Mouse (Mus musculus): ENCODE results near the gene Desi2.
"Not testable (repeated sequence)": the region's sequence is repeated elsewhere in the genome, so short reads cannot be mapped to it uniquely, and the experiment has no call there.

Gene Desi2

GRCm38 (mm10) chr1:178265381-178265780, 78.2 kb downstream of the Desi2 start:
- not testable (repeated sequence) for DNase-seq (ENCODE audit: low spot score)

DNA sequence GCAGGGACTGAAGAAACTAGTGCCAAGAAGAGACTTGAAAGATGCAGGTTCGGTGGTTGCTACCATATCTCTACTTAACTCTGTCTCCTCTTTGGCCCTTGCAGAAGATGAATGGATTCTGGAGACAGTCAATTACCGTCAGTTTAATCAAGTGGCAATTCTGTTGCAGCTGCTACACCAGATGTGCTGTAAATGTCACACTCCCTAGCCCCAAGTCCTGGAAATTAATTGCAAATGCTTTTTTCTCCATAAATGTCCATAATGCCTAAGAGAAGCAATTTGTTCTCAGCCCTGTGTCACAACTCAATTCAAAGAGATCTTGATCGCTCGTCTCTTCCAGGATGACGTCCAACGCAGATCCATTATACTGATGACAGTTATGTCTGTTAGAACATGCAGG, 83.4 kb downstream of the Desi2 start:
- DNase-seq (ENCODE audit: low spot score): no peak

DNA sequence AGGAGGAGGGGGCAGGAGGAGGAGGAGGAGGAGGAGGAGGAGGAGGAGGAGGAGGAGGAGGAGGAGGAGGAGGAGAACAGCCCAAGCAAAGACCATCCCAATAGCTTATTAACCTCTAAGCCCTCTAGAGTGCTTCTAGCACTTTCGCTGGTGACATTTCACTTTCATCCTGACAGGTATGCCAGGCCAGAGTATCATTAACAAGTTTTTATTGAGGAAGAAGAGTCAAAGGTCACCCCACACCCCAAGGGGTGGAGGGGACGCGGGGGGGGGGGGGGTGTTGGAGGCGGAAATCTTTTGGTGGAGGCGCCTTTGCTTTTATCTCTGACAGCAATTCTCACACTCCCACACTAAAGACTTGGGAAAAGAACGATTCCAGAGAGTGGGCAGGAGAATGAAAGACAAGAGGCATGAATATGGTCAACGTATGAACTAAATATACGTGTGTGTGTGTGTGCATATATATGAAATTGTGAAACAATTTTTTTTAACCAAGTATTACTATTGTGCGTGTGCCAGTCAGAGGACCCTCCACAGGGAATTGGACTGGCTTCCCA, 88.0 kb downstream of the Desi2 start:
- no peak for DNase-seq (ENCODE audit: low spot score)

DNA sequence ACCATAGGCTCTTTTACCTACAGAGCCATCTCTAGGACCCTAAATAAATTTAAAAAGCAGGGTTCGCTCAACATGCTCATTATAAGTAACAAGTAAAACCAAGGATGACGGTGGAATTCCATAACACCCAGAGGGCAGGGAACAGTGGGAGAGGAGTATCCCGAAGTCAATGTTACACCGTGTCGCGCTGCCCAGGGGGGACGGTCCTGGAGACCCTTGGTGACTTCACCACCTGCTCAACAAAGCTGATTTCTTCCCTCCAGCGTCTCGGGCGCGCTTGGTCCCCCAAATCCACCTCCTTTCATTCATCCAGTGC, 88.5 kb downstream of the Desi2 start:
- no peak for DNase-seq (ENCODE audit: low spot score)

DNA sequence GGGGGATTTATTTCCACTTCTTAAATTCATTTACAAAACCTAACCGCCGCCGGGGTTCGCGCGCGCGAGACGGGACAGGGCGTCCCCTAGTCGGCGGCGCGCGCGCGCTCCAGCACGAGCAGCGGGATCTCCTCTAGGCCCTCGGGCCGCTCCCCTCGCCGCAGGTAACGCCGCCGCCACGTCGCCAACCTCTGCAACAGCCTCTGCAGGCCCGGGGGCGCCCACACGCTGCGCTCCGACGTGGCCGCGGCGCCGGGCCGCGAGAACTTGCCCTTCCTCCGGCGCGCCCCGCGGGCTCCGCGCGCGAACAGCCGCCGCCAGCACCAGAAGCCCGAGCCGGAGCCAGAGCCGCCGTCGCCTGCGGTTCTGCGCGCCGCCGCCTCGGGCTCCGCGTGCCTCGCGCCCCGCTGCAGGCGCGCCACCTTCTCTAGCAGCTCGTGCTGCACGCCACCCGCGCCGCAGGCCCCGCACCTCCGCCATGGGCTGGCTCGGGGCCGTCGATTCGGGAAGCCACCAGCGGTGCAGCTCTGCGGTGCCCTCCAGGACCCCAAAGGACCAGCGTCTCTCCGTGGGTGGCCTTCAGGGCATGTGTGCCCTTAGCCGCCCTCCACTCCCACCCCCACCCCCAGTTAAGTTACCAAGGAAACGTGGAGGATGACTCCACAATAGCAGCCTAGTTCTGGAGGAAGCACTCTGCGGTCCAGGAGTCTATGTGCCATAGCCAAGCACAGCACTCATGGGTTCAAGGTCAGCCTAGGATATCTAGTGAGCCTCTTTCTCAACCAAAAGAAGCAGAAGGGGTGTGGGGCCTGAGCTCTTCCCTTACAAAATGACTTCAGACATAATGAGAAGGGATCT, 89.1 kb downstream of the Desi2 start:
- DNase-seq (ENCODE audit: low spot score): no peak

GRCm38 (mm10) chr1:178283314-178283713, 96.1 kb downstream of the Desi2 start:
- DNase-seq (ENCODE audit: low spot score): not testable (repeated sequence)

GRCm38 (mm10) chr1:178283946-178284720, 96.9 kb downstream of the Desi2 start:
- DNase-seq (ENCODE audit: low spot score): no peak

DNA sequence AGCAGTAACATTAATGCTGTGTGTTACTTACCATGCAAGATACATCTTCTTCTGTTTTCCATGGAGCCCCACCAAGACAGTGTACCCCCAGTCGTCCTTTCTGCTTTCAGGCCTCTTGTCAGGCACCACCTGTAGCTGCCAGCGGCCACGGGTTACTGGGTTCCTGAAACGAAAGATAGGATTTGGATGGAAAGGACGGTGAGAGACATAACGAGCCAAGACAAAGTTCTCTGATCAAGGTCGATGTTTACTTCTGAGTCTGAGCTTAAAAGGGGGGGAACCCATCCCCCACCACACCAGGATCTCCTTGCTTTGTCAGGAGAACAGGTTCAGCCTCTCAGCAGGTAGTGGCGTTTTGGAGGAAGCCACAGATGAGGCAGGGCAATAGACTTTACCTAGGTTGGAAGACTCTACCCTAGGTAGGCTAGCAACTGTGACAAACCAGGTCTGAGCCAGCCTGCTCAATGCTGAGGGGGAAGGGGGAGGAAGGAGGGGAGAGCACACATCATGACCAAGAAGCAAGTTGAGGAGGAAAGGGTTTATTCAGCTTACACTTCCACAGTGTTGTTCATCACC, 100.5 kb downstream of the Desi2 start:
- no peak for DNase-seq (ENCODE audit: low spot score)

DNA sequence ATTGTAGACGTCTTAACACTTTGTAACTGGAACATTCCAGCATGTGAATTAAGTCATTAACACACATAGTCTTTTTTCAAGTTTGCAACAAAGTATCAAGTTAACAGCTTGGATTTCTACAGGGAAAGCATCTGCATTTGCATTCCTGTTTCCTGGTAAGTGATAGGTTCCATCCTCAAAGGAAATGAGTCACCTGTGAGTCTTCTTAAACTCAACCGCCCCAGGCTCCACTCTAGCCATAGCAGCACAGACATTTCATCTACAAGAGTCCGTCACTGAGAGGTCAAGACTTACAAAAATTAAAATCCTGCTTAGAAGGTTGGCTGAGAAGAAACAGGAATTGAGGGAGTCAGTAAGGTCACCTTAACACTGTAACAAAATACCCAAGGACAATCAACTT, 104.5 kb downstream of the Desi2 start:
- DNase-seq (ENCODE audit: low spot score): no peak

DNA sequence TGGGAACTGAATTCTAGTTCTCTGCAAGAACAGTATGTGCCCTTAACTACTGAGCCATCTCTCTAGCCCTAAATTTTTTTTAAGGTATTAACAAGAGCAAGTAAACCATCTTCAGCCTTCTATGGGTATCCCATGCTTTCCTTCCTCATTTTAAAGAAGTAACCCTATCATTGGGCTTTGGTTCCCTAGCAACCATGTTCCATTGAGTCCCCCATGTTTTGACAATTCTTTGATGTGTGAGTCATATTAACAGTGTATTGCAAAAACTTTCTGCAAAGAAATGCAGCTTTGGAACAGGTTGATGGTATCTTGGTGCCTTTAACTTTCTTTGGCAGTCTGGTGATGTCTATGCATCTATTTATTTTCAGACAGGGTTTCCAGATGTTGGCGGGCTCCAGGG, 106.8 kb downstream of the Desi2 start:
- DNase-seq (ENCODE audit: low spot score): no peak

GRCm38 (mm10) chr1:178301261-178301660, 114.0 kb downstream of the Desi2 start:
- DNase-seq (ENCODE audit: low spot score): not testable (repeated sequence)

DNA sequence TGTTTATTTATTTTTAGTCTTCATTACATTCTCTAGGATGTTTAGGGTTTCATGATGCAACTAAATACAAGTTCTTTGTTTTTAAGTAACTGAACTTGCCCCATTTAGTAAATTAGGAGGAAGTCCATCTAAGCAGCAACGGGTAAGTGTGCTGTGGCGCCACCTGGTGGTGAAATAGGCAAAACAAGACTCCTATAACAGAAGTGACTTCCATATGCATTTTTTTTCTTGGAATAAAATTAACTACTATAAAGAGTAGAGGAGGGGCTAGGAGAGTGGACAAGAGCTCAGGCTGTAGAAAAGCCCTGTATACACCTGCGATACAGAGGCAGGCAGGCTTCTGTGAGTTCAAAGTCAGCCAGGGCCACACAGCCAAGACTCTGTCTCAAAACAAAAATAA, 116.2 kb downstream of the Desi2 start:
- DNase-seq (ENCODE audit: low spot score): no peak

Measured in layer of hippocampus, adult 9-10 months (tissue).